Mouse (Mus musculus) kidney, postnatal 4 days (tissue): ENCODE results near the gene Cadps2.

Experiments used
- DNase-seq, 2 experiments: peaks; one replicate each; pipeline ENCODE4 v3.0.0; 2021; ENCODE audit warnings: mixed read lengths in 2 of 2

Gene Cadps2

DNA sequence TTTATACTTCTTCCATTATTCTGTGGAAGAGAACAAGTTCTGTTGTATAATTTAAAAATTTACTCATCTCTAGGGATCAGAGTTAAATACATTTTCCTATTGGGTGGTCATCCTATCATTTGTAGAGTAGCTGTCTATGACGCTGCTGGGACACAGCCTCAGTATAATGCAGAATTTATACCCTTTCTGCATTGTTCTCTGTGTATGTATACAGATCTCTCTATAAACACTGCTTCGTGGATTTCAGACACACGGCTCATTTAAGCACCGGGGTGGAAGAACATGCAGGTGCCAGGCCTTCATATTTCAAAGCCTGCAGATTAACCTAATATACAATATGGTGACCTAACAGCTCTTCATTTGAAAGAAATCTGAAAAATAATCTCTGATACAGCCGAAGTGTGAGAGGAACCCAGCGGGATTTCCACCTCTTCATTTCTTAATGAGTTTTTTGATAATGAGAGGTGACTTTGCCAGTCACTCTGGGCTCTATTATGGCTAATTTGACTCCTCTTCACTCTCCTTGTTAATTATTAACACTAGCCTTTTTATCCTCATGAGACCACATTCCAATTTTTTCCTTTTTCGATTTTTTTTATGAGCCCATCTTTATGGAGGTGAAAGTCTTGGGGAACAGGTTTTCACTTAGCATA lies 501.7 kb downstream of the Cadps2 start:
- DNase-seq, result no peak

DNA sequence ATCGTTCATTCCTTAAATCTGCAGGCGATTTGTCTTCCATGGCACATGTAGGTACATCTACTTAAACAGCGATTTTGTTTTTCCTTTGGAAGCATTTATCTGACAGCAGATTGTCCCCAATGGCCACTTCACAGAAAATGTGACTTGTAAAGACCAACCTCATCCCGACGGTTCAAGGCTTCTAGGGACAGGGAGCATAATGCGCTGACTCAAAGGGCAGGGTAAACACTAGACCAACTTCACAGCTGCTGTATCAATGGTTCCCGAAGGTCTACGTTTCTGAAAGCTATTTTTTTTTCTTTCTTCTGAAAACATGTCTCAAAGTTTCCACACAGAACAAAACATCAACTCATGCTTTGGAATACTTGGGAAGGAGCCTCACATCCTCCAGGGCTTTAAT lies 524.3 kb downstream of the Cadps2 start:
- no peak for DNase-seq

DNA sequence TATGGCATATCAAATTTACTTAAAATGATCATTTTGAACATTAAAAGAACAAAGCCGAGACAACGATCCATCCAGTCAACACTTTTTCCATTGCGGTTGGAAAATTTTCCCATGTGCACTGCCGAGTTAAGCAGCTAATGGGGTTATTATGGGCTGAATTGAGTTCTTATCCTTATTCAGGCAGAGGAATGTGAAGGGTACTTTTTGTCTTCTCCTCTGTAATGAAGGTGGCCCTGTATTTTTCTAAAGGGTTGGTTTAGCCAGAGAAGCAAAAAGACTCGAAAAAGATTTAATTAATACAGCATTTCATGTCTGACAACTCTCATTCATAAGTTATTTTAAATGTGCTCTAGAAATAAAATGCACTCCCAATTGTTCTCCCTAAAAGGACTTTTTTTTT lies 524.9 kb downstream of the Cadps2 start:
- no peak for DNase-seq

DNA sequence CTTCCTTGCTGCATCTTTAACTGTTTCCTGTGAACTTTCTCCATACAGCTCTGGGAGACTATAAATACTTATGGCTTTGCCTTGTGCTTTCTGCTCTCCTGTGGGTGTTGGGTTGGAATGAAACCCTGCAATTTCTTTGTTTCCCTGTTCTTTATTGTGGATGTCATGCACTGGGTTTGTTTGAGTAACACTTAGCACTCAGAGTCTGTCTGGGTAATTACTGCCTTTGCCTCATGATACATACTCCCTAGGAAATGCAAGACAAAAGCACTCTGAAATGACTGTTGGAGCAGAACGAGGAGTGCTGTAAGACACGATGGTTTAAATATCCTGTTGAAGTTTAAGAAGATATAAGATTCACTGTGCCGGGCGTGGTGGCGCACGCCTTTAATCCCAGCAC lies 533.2 kb downstream of the Cadps2 start:
- no peak for DNase-seq

DNA sequence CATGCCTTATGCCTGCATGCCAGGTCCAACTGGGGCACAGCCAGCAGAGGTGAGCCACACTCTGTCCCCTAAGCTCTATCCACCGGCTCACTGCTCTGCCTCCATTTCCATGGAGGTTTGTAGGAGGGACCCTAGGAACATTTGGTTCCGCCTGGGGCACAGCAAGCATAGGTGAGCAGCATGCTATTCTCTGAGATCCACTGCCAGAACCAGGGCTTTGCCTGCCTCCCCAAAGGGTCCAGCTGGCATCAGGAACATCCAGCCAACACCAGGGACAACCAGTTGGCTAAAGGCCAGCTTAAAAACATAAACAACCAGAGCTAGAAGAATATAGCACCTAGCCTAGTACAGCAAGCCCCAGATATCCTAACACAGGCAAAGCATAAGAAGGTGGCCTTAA lies 540.6 kb downstream of the Cadps2 start:
- no peak for DNase-seq

DNA sequence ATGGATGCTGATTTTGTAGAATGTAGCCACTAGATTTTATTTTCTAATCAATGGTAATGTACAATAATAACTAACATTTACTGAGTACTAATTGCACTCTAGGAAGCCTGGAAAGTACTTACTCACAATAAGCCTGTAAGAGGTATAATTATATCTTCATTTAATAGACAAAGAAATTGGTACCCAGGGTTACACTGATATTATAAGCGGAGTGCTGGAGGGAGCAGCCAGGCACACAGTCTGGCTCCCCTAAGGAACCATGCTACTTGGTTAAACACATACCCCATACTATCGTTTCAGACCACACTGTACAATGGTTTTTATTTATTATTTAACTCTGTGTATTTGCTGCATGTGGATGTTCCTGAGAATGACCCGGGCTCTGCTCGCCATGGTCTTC lies 544.5 kb downstream of the Cadps2 start:
- no peak for DNase-seq

DNA sequence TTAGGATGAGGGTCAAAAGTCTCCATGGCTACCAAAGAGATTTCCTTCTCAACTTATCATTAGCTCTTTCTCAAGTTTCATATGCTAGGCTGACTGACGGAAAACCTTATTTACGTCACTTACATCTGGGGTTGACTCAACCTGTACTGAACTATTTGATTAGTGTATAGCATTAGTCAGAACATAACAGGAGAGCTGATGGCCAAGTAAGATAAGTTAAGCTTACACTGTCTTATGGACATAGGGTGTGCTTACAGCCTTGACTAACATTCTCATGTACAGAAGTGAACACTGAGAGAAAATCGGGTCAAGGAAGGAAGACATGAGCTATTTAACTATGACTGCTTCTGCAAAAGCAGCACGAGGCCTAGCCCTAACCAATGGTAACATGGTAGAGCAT lies 550.5 kb downstream of the Cadps2 start:
- no peak for DNase-seq

DNA sequence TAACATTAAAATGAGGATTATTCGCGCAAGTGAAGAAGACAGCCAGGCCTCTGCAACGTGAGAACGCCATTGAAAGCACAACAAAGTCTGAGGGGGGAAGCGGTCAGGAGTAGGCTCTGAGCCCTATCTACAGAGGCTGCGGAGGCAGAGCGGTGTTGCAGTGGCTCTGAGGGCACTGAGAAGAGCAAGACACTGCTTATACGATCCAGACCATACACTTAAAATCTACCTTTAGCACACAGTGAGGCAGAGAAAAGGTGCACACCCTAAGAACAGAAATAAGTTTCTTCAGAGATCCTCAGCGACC lies 557.8 kb downstream of the Cadps2 start:
- no peak for DNase-seq

DNA sequence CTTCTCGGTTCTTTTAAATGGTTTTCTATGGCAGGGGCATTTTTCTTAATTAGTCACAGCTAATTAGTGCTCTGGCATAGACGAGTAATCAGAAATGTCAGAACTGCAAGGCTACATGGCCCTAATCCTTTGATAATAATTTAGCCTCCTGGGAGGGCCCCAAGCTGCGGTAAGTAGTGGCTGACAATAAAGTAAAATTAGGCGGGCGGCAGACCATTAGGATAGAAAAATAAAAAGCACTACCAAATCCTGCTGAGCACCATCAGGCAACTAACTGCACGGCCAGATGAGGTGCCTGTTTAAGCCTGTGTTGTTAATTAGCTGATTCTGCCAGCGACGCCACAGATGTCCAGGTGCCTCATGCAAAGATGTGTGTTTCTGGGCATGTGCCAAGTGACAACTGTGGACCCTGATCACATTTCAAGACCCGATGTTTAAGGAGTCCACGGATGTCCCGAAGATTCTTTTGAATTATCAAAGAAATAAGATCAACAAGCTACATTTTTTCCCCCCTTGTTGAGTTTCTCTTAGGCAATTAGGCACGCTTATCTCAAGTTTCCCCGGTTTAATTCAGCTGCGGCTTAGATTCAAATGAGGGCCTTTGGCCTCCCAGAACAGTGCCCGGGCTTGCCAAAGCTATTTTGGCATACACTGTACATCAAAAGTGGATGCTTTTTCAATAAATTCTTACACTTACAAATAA lies 558.3 kb downstream of the Cadps2 start:
- no peak for DNase-seq

DNA sequence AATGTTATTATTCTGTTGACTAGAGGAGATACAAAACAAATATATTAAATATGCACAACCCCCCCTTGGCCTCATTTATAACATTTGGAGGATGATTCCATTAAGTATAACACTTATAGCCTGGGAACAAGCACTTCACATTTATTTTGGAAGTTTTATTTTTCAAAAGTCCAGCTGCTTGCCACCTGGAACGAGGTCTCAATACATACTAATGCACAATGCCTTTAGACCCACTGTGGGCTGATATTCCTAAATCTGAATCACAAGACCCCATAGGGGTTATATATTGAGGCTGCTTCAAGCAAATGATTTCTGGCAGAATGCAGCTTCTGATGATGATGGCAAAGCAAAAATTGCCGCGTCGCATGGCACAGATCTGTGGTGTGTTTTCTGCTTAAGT lies 565.7 kb downstream of the Cadps2 start:
- no peak for DNase-seq

DNA sequence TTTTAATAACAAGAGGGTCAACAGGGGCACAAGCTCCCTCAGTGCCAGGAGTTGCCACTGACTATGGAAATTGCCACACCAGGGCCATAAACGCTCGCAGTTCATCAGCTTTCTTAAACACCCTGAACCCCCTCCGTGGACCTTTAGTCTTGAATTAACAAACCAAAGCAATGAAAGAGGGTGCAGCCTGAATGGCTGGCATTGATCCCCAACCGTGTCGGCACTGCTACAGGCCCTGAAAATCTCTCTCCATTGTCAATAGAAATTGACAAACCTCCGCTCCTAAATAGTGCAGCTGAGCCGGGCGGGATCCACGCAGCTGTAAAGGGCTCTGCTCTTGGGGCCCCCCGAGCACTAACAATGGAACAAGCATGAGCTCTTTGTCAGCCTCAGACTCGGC lies 566.2 kb downstream of the Cadps2 start:
- no peak for DNase-seq

DNA sequence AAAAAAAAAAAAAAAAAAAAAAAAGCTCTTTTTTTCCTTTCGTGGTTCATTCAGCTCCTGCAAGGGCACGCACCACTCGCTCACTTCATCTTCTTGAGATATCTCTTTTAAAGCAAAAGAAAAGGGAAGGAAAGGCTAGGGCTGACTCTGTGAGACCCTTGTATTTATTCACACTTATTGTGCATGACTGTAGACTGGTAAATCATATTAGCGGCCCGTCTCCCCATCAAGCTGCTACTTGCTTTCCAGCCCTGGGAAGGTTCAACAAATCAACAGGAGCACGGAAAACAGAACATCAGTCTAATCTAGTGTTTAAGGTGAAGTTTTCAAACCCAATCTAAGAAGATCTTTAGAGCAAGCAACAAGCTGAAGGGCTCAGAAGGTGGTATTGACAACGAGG lies 566.7 kb downstream of the Cadps2 start:
- no peak for DNase-seq

DNA sequence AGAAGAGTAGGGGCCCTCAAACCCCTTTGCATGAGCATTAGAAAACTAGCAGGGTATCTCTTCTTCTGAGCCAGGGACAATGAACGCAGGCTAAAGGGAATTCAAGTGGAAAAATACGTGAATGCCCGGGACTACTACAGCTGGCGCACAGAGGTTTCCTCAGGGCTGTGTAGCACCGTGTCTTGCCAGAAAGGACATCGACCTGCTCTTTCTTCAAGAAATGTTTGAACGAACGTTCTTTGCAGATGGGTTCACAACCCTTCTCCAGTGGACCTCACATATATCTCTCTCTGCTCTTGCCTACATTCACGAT lies 578.5 kb downstream of the Cadps2 start:
- DNase-seq, result no peak

DNA sequence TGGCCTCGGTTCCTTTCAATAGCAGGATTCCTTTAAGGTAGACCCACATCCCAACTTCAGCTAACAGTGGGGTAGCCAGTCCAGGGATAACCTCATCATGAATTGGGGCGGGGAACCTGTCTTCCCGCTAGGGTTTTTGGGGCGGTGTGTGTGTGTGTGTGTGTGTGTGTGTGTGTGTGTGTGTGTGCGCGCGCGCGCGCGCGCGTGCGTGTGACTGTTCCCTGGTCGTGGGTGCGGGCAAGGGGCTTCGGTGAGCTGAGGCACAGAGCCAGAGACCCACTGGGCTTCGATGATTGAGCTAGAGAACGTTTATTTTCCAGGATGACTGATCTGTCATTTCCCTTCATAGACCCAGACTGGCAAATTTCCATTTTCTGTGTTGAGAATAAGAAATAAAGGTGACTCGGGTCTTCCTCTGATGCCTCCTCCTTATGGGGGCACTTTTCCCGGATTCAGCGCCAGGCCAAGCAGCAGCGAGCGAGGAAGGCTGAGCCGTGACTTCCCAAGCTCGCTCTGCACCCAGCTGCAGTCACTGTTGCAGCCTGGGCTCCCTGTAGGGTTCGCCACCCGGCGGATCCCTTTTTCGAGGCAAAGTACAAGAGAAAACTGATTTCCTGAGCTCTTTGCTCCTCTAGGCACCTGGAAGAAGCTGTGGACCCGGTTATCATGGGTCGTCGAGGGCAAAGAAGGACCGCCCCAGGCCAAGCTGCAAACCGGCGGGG lies 579.0 kb downstream of the Cadps2 start:
- DNase-seq, result peak; percentile 24 to 33

DNA sequence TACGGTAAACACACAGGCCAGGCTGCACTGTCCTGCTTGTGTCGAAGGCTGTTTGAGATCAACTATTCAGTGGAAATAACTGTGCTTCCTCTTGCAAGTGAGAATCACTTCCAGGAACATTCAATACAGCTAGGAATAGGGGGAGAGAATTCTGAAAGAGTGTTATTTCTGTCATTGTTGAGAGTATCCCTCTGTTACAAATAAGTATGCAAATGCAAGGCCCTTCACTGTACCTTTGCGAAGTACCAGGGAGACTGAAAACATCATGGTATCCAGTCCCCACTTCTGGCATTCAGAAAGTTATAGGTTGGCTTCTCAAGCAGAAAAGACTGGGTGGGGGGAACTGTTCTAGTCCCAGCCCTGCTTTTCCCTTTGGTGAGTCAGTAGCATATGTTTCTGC lies 581.2 kb downstream of the Cadps2 start:
- no peak for DNase-seq

DNA sequence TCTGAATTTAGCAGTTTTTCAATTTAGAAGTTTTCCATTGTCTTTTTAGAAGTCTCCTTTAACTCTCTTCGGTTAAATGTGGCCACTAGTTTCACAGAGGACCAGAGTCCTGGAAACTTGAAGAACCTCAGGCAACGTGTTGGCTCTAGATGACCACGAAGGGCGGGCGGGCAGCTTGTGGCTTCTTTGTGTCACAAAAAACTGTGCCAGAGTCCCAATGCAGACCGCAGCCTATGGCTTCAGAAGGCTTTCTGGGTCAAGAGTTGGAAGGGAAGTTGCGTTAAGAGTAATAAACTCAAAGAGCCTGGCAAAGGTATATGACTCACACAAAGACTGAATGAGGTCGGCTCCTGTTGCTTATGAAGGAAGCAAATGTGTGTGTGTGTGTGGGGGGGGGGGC lies 584.1 kb downstream of the Cadps2 start:
- DNase-seq, result no peak

DNA sequence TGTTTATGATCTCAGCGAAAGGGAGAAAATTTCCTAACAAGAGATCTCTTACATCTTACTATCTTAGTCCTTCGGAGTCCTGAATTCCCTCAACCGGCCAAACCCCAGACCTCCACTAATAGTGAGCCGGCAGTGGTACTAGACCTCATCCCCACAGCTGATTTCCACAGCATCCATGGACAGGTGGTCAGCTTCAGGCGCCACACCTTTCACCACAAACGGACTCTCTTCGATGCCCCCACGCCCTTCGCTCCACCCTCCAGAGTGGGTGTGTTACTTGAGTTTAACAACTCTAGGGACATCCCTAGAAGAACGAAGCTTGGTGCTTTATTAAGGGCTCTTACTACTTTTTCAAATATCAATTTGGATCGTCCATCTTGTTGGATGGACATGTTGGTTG lies 584.6 kb downstream of the Cadps2 start:
- DNase-seq, result no peak

DNA sequence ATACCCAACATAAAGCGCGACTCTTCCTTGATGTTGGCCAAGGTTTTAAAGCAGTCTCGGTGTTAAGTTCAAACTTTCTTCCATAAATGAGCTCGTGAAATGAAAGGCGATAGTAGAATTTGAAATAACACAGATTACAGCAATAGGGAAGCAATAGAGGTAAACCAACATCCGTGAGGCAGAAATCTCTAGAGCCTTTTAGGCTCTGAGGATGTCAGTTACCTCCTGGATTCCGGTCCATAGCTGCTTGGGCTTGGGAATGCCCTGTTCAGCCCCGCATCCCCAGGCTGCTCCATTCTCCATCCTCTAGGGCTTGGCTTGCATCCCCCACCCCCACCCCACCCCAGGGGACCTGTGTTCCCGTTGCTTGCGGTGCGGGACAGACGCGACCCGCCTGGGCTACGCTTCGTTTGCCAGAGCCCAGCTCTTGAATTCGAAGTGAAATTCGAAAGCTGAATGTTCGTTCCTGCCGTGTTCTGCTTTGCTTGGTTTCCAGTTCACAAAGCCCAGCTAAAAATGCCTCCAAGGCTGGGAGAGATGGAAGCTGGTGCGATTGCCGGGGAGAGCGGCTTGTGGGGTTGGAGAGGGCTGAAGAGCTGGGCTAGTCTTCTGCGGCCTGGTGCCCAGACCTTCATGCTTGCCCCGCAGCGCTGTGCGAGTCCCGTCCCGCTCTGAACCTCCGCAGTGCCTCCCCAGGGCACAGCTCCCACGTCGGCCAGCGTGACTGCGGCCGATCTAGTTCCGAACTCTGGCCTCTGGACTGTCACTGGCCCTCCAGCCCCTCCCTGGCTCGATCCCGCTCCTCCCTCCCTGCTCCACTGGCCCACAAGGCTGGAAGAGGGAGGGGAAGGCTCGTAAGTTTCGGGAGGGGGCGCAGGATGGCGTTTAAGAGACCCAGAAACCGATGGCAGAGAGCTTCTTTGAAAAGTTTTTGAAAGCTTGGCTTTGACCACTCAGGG lies 585.6 kb downstream of the Cadps2 start:
- peak; percentile 24 to 39 for DNase-seq

DNA sequence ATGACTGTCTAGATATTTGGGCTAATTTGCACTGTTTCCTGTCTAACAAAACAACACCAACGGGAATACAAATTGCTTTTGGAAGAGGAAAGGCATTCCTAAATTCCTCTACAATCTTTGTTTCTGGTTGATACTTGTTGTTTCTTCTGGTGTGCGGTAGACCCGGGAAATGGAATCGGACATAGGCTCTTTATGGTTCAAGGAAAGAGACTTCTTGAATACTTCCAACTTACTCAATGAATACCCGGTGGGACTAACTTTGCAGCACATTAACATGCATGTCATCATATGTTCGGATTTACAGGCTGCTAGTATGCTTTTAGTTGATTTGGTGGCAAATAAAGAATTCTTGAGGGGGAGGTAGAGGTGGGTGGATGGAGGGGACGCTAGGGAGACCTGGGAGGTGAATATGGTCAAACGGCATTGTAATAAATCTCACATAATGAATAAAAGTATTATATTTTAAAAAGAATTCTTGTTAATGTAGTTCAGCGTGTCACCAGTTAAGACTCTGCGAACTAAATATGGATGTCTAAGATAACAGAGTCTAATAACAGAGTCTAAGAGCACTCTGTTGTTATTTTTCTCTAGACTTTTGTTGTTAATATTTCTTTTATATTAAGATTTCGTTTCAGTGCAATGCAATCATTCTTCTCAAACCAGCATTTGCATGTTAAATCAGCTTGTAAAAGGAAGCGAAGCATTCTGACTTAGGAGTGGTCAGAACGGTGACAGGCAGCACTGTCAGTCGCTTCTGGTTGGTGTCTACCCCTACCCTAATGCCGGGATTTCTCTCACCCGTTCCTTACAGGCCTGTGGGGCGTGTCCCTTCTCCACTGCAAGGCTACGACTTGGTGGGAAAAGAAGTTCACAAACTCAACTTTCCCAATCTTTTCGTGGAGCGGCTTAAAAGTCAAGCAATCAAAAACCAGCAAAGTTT lies 586.8 kb downstream of the Cadps2 start:
- peak in 1 of 2 experiments; percentile 43 for DNase-seq

DNA sequence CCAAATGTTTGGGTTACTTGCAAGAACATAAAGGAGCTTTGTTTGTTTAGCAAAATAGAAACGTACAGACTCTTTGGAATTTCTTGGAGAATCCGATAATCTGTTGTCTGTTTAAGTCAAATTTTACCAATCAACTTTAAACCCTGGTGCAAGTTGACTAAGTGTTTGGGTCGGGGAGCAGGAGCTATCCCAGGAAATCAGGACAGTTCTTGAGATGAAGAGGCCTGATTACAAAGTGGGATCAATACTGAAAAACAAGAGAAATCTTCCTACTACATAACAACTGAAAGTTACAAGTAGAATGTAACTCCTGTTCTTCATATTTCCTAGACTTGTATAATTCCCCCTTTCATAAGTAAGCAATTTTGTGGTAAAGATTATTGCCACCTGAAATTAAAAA lies 587.8 kb downstream of the Cadps2 start:
- no peak for DNase-seq

DNA sequence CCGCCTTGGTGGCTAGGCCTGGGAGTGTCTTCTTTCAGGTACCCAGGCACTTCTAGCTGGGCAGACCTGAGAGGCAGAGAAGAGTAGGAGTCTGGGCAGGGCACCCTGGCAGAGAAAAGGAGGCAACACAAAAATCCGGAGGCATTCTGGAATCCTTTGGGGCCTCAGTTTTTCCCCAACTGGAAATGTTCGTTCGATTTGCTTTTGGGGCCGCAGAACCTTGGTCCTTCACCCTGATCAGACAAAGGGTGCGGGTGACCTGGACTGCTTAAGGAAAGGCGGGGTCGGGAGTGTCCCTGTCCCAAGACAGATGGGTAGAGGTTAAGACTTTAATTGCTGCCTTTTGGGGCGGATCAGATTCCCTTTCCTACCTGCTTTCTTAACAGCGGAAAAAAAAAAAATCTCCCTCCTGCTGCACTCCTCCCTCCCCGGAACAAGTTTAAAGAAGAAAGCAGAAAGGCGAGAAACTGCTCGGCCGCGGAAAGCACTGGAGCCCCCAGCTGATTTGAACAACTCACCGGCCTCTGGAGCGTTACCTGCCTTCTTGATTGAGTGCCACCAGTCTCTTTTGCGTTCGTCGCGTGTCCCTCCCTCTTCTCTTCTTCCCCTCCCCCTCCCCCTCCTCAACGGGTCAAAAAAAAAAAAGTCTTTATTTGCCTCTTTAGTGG lies 588.8 kb downstream of the Cadps2 start:
- peak in 1 of 2 experiments; percentile 21 for DNase-seq
